Mouse (Mus musculus): ENCODE data around the gene Gabbr2. TPM values are rescaled to one million over a fixed set of nuclear protein-coding genes. Genes with fewer than 3 reads are reported as not detected.
A peak's percentile ranks its signal among the peaks of the same experiment; 100 is the strongest.

The Gabbr2 gene
- polyA plus RNA-seq (2015; fragmentation: Nextera tagmentation; extraction: Ambion mirVana): 3.9 and 5.5 TPM in 2 replicates

- Histone ChIP-seq H3K9ac (replicated peaks; ENCODE audit: low read depth, low read length) (peak within 1 kb of the TSS; percentile 79), H3K27me3 (replicated peaks; ENCODE audit: control insufficient read depth, insufficient read depth, low read length) (peaks cover 36% of the 10 kb centered on the region), H3K4me1 (replicated peaks; ENCODE audit: control insufficient read depth, insufficient read depth, low read length) (peaks cover 26% of the 10 kb centered on the region), H3K4me3 (replicated peaks; ENCODE audit: low read length) (peak within 1 kb of the TSS; percentile 70), H3K27ac (ENCODE audit: low read length) (peak within 1 kb of the TSS; percentile 85), H3K9me3 (ENCODE audit: control insufficient read depth, low read length) (no peaks in the 10 kb centered on the region), H3K36me3 (ENCODE audit: control insufficient read depth, insufficient read depth) (no peaks in the 10 kb centered on the region), H3K4me2 (ENCODE audit: low read length) (peak within 1 kb of the TSS; percentile 76)
- 1% methylated on average over 80 of the region's 134 CpGs for WGBS
- peak; percentile 80 for ATAC-seq
Observed at GRCm38 (mm10) chr4:46991016-46991958, at the start of gene Gabbr2. Gene Gabbr2, minus strand, starts transcription at chr4:46991873.

- WGBS: 91% methylated on average over 10 of the region's 10 CpGs
- ATAC-seq: no peak
- Histone ChIP-seq H3K4me2 (ENCODE audit: low read length) (no peak overlapping the region), H3K27ac (ENCODE audit: low read length) (no peak overlapping the region), H3K9ac (replicated peaks; ENCODE audit: low read depth, low read length) (no peak overlapping the region), H3K9me3 (ENCODE audit: control insufficient read depth, low read length) (no peaks in the 10 kb centered on the region), H3K36me3 (ENCODE audit: control insufficient read depth, insufficient read depth) (no peaks in the 10 kb centered on the region), H3K27me3 (replicated peaks; ENCODE audit: control insufficient read depth, insufficient read depth, low read length) (no peaks in the 10 kb centered on the region), H3K4me1 (replicated peaks; ENCODE audit: control insufficient read depth, insufficient read depth, low read length) (no peaks in the 10 kb centered on the region), H3K4me3 (replicated peaks; ENCODE audit: low read length) (no peak overlapping the region)
Observed at GRCm38 (mm10) chr4:47039586-47039985, 47.9 kb upstream of the Gabbr2 start.

- Histone ChIP-seq H3K27ac (ENCODE audit: low read length) (no peak overlapping the region), H3K4me3 (replicated peaks; ENCODE audit: low read length) (no peak overlapping the region), H3K4me1 (replicated peaks; ENCODE audit: control insufficient read depth, insufficient read depth, low read length) (no peaks in the 10 kb centered on the region), H3K9ac (replicated peaks; ENCODE audit: low read depth, low read length) (no peak overlapping the region), H3K9me3 (ENCODE audit: control insufficient read depth, low read length) (no peaks in the 10 kb centered on the region), H3K4me2 (ENCODE audit: low read length) (no peak overlapping the region), H3K27me3 (replicated peaks; ENCODE audit: control insufficient read depth, insufficient read depth, low read length) (no peaks in the 10 kb centered on the region), H3K36me3 (ENCODE audit: control insufficient read depth, insufficient read depth) (0 out of 2 replicates have a peak, but pooled peaks cover 2% of the 10 kb centered on the region)
- ATAC-seq: peak; percentile 66; the same call in 1 of the 2 replicates
- 20% methylated on average over 5 of the region's 5 CpGs for WGBS
Observed at GRCm38 (mm10) chr4:47037321-47037657, 45.6 kb upstream of the Gabbr2 start.

- Histone ChIP-seq H3K4me1 (replicated peaks; ENCODE audit: control insufficient read depth, insufficient read depth, low read length) (no peaks in the 10 kb centered on the region), H3K4me3 (replicated peaks; ENCODE audit: low read length) (no peak overlapping the region), H3K27ac (ENCODE audit: low read length) (no peak overlapping the region), H3K36me3 (ENCODE audit: control insufficient read depth, insufficient read depth) (0 out of 2 replicates have a peak, but pooled peaks cover 2% of the 10 kb centered on the region), H3K9ac (replicated peaks; ENCODE audit: low read depth, low read length) (no peak overlapping the region), H3K4me2 (ENCODE audit: low read length) (no peak overlapping the region), H3K27me3 (replicated peaks; ENCODE audit: control insufficient read depth, insufficient read depth, low read length) (no peaks in the 10 kb centered on the region), H3K9me3 (ENCODE audit: control insufficient read depth, low read length) (no peaks in the 10 kb centered on the region)
- peak; percentile 21; the same call in 1 of the 2 replicates for ATAC-seq
- WGBS: 69% methylated on average over 13 of the region's 13 CpGs
Observed at GRCm38 (mm10) chr4:47036486-47037320, 45.0 kb upstream of the Gabbr2 start.

GRCm38 (mm10) chr4:47035536-47035935, 43.9 kb upstream of the Gabbr2 start:
- Histone ChIP-seq H3K27me3 (replicated peaks; ENCODE audit: control insufficient read depth, insufficient read depth, low read length) (no peaks in the 10 kb centered on the region), H3K9ac (replicated peaks; ENCODE audit: low read depth, low read length) (no peak overlapping the region), H3K9me3 (ENCODE audit: control insufficient read depth, low read length) (no peaks in the 10 kb centered on the region), H3K36me3 (ENCODE audit: control insufficient read depth, insufficient read depth) (0 out of 2 replicates have a peak, but pooled peaks cover 2% of the 10 kb centered on the region), H3K4me2 (ENCODE audit: low read length) (no peak overlapping the region), H3K27ac (ENCODE audit: low read length) (no peak overlapping the region), H3K4me3 (replicated peaks; ENCODE audit: low read length) (no peak overlapping the region), H3K4me1 (replicated peaks; ENCODE audit: control insufficient read depth, insufficient read depth, low read length) (no peaks in the 10 kb centered on the region)
- WGBS: 77% methylated on average over 14 of the region's 14 CpGs
- ATAC-seq: no peak

GRCm38 (mm10) chr4:47032171-47032570, 40.5 kb upstream of the Gabbr2 start:
- Histone ChIP-seq H3K4me3 (replicated peaks; ENCODE audit: low read length) (no peak overlapping the region), H3K4me1 (replicated peaks; ENCODE audit: control insufficient read depth, insufficient read depth, low read length) (no peaks in the 10 kb centered on the region), H3K27me3 (replicated peaks; ENCODE audit: control insufficient read depth, insufficient read depth, low read length) (no peaks in the 10 kb centered on the region), H3K27ac (ENCODE audit: low read length) (no peak overlapping the region), H3K9me3 (ENCODE audit: control insufficient read depth, low read length) (no peaks in the 10 kb centered on the region), H3K36me3 (ENCODE audit: control insufficient read depth, insufficient read depth) (0 out of 2 replicates have a peak, but pooled peaks cover 2% of the 10 kb centered on the region), H3K9ac (replicated peaks; ENCODE audit: low read depth, low read length) (no peak overlapping the region), H3K4me2 (ENCODE audit: low read length) (no peak overlapping the region)
- WGBS: 86% methylated on average over 8 of the region's 8 CpGs
- no peak for ATAC-seq

GRCm38 (mm10) chr4:47028791-47029190, 37.1 kb upstream of the Gabbr2 start:
- H3K4me1 ChIP-seq (replicated peaks; ENCODE audit: control insufficient read depth, insufficient read depth, low read length): no peaks in the 10 kb centered on the region
- H3K27ac ChIP-seq (ENCODE audit: low read length): no peak overlapping the region
- no peak overlapping the region for H3K4me3 ChIP-seq (replicated peaks; ENCODE audit: low read length)
- H3K9me3 ChIP-seq (ENCODE audit: control insufficient read depth, low read length): no peaks in the 10 kb centered on the region
- peaks cover 2% of the 10 kb centered on the region; the same call in 1 of the 2 replicates for H3K36me3 ChIP-seq (ENCODE audit: control insufficient read depth, insufficient read depth)
- no peak overlapping the region for H3K9ac ChIP-seq (replicated peaks; ENCODE audit: low read depth, low read length)
- no peaks in the 10 kb centered on the region for H3K27me3 ChIP-seq (replicated peaks; ENCODE audit: control insufficient read depth, insufficient read depth, low read length)
- ATAC-seq: no peak
- WGBS: 88% methylated on average over 5 of the region's 5 CpGs
- H3K4me2 ChIP-seq (ENCODE audit: low read length): no peak overlapping the region

GRCm38 (mm10) chr4:47023949-47024348, 32.3 kb upstream of the Gabbr2 start:
- Histone ChIP-seq H3K9ac (replicated peaks; ENCODE audit: low read depth, low read length) (no peak overlapping the region), H3K36me3 (ENCODE audit: control insufficient read depth, insufficient read depth) (no peaks in the 10 kb centered on the region; the same call in 1 of the 2 replicates), H3K4me2 (ENCODE audit: low read length) (no peak overlapping the region), H3K27ac (ENCODE audit: low read length) (no peak overlapping the region), H3K9me3 (ENCODE audit: control insufficient read depth, low read length) (no peaks in the 10 kb centered on the region), H3K4me1 (replicated peaks; ENCODE audit: control insufficient read depth, insufficient read depth, low read length) (no peaks in the 10 kb centered on the region), H3K27me3 (replicated peaks; ENCODE audit: control insufficient read depth, insufficient read depth, low read length) (no peaks in the 10 kb centered on the region), H3K4me3 (replicated peaks; ENCODE audit: low read length) (no peak overlapping the region)
- ATAC-seq: no peak
- 79% methylated on average over 6 of the region's 6 CpGs for WGBS

Data from forebrain, embryonic 16.5 days (tissue).